Mouse (Mus musculus) midbrain, embryonic 13.5 days (tissue): ENCODE measurements around the gene Olfr1364. TPM values are rescaled to one million over a fixed set of nuclear protein-coding genes. Genes with fewer than 3 reads are reported as not detected.

Experiments used
- ATAC-seq: fragments of 200-750 bp; cut with Nextera tagmentation; 2 replicates; pipeline ENCODE4 v1.8.0; 2017; ENCODE audit warnings: mild to moderate bottlenecking, moderate TSS enrichment, moderate library complexity
- H3K27ac ChIP-seq: fragments of 300-500 bp; sonication (generic); 2 replicates; pipeline ENCODE4 v1.5.1; 2015; ENCODE audit warnings: inconsistent platforms, mild to moderate bottlenecking, moderate library complexity
- H3K27me3 ChIP-seq: fragments of 300-500 bp; sonication (generic); 2 replicates; pipeline ENCODE4 v1.6.1; 2015; ENCODE audit warnings: mild to moderate bottlenecking, inconsistent platforms
- H3K36me3 ChIP-seq: fragments of 300-500 bp; sonication (generic); 2 replicates; pipeline ENCODE4 v1.6.1; 2015; ENCODE audit warnings: mild to moderate bottlenecking, inconsistent platforms
- H3K4me1 ChIP-seq: fragments of 300-500 bp; sonication (generic); replicated peaks from 2 replicates; pipeline ENCODE4 v1.6.1; 2015; ENCODE audit warnings: inconsistent platforms
- H3K4me2 ChIP-seq: fragments of 300-500 bp; sonication (generic); replicated peaks from 2 replicates; pipeline ENCODE4 v1.6.1; 2015; ENCODE audit warnings: moderate library complexity, mild to moderate bottlenecking, inconsistent platforms
- H3K4me3 ChIP-seq: fragments of 300-500 bp; sonication (generic); replicated peaks from 2 replicates; pipeline ENCODE4 v1.5.1; 2015; ENCODE audit warnings: mild to moderate bottlenecking, inconsistent platforms
- H3K9ac ChIP-seq: fragments of 300-500 bp; sonication (generic); replicated peaks from 2 replicates; pipeline ENCODE4 v1.6.1; 2015; ENCODE audit warnings: mild to moderate bottlenecking, inconsistent platforms
- H3K9me3 ChIP-seq: fragments of 300-500 bp; sonication (generic); 2 replicates; pipeline ENCODE4 v1.6.1; 2016; ENCODE audit warnings: mild to moderate bottlenecking, inconsistent platforms
- WGBS: fragments of 180-500 bp; shearing (Covaris S2); methylation state at CpG from one replicate; pipeline ENCODE4 v1.1.7; 2015; 5-methylcytosine and 5-hydroxymethylcytosine counted together
- polyA plus RNA-seq: library from polyadenylated mRNA; unstranded; fragments of >200 nt; fragmentation: Nextera tagmentation; extraction: Ambion mirVana; gene quantifications from 2 replicates; pipeline ENCODE4 v1.2.1, GENCODE M21; 2015

The Olfr1364 gene
- polyA plus RNA-seq: not detected in 2 replicates

GRCm38 (mm10) chr13:21581659-21582058 lies at the start of gene Olfr1364:
Gene Olfr1364 (minus strand): TSS chr13:21581759.
- no peaks in the 10 kb centered on the region for H3K4me1 ChIP-seq
- H3K4me2 ChIP-seq: no peak within 1 kb of the TSS
- no peaks in the 10 kb centered on the region for H3K36me3 ChIP-seq
- H3K27me3 ChIP-seq: no peaks in the 10 kb centered on the region
- ATAC-seq: no peak
- H3K4me3 ChIP-seq: no peak within 1 kb of the TSS
- no peak within 1 kb of the TSS for H3K27ac ChIP-seq
- WGBS: 89% methylated on average over 2 of the region's 2 CpGs
- H3K9me3 ChIP-seq: no peaks in the 10 kb centered on the region
- H3K9ac ChIP-seq: no peak within 1 kb of the TSS

GRCm38 (mm10) chr13:21613922-21614321 lies 32.4 kb upstream of the Olfr1364 start, which contains the start of gene Olfr1362:
Gene Olfr1362 (minus strand): TSS chr13:21614022.
- no peak within 1 kb of the TSS for H3K9ac ChIP-seq
- H3K4me3 ChIP-seq: no peak within 1 kb of the TSS
- H3K4me1 ChIP-seq: no peaks in the 10 kb centered on the region
- ATAC-seq: no peak
- H3K4me2 ChIP-seq: no peak within 1 kb of the TSS
- no peaks in the 10 kb centered on the region for H3K36me3 ChIP-seq
- no peak within 1 kb of the TSS for H3K27ac ChIP-seq
- no peaks in the 10 kb centered on the region for H3K9me3 ChIP-seq
- H3K27me3 ChIP-seq: no peaks in the 10 kb centered on the region

GRCm38 (mm10) chr13:21591618-21592017 lies 10.1 kb upstream of the Olfr1364 start:
- Histone ChIP-seq H3K4me2 (no peak overlapping the region), H3K27ac (no peak overlapping the region), H3K9ac (no peak overlapping the region), H3K9me3 (no peaks in the 10 kb centered on the region), H3K27me3 (no peaks in the 10 kb centered on the region), H3K4me1 (no peaks in the 10 kb centered on the region), H3K4me3 (no peak overlapping the region), H3K36me3 (no peaks in the 10 kb centered on the region)
- ATAC-seq: no peak
- 72% methylated on average over 2 of the region's 2 CpGs for WGBS

- H3K9me3 ChIP-seq: no peaks in the 10 kb centered on the region
- no peak within 1 kb of the TSS for H3K27ac ChIP-seq
- no peak for ATAC-seq
- no peak within 1 kb of the TSS for H3K4me2 ChIP-seq
- no peak within 1 kb of the TSS for H3K9ac ChIP-seq
- no peaks in the 10 kb centered on the region for H3K36me3 ChIP-seq
- no peak within 1 kb of the TSS for H3K4me3 ChIP-seq
- no peaks in the 10 kb centered on the region for H3K27me3 ChIP-seq
- 46% methylated on average over 1 of the region's 1 CpGs for WGBS
- no peaks in the 10 kb centered on the region for H3K4me1 ChIP-seq
Observed at GRCm38 (mm10) chr13:21559793-21560192, 21.8 kb downstream of the Olfr1364 start, which contains the start of gene Olfr1535. Gene Olfr1535 (minus strand): TSS chr13:21559893.

- H3K4me1 ChIP-seq: no peaks in the 10 kb centered on the region
- H3K9ac ChIP-seq: no peak overlapping the region
- H3K27me3 ChIP-seq: no peaks in the 10 kb centered on the region
- no peak overlapping the region for H3K27ac ChIP-seq
- H3K4me2 ChIP-seq: no peak overlapping the region
- no peaks in the 10 kb centered on the region for H3K36me3 ChIP-seq
- no peaks in the 10 kb centered on the region for H3K9me3 ChIP-seq
- ATAC-seq: no peak
- no peak overlapping the region for H3K4me3 ChIP-seq
- 66% methylated on average over 3 of the region's 3 CpGs for WGBS
Observed at GRCm38 (mm10) chr13:21550416-21551110, 31.0 kb downstream of the Olfr1364 start.

GRCm38 (mm10) chr13:21549487-21549886 lies 32.1 kb downstream of the Olfr1364 start:
- H3K36me3 ChIP-seq: no peaks in the 10 kb centered on the region
- no peaks in the 10 kb centered on the region for H3K27me3 ChIP-seq
- H3K27ac ChIP-seq: no peak overlapping the region

GRCm38 (mm10) chr13:21542708-21543107 lies 38.9 kb downstream of the Olfr1364 start, which contains the start of gene Olfr1366:
Gene Olfr1366 (minus strand): TSS chr13:21542808.
- ATAC-seq: no peak
- Histone ChIP-seq H3K27me3 (0 out of 2 replicates have a peak, but pooled peaks cover 5% of the 10 kb centered on the region), H3K9me3 (no peaks in the 10 kb centered on the region; the same call in 1 of the 2 replicates), H3K36me3 (no peaks in the 10 kb centered on the region), H3K9ac (no peak within 1 kb of the TSS), H3K4me1 (no peaks in the 10 kb centered on the region), H3K4me2 (no peak within 1 kb of the TSS), H3K27ac (no peak within 1 kb of the TSS), H3K4me3 (no peak within 1 kb of the TSS)
- 83% methylated on average over 1 of the region's 1 CpGs for WGBS

More at GRCm38 (mm10) chr13:21549487-21549886, 32.1 kb downstream of the Olfr1364 start:
- Histone ChIP-seq H3K4me3 (no peak overlapping the region), H3K9me3 (no peaks in the 10 kb centered on the region), H3K9ac (no peak overlapping the region), H3K4me1 (no peaks in the 10 kb centered on the region), H3K4me2 (no peak overlapping the region)
- 85% methylated on average over 3 of the region's 3 CpGs for WGBS
- no peak for ATAC-seq

- H3K4me3 ChIP-seq: peak within 1 kb of the TSS; percentile 91
- under 1% methylated on average over 39 of the region's 39 CpGs for WGBS
- H3K27me3 ChIP-seq: no peaks in the 10 kb centered on the region
Observed at GRCm38 (mm10) chr13:21530781-21531201, 50.8 kb downstream of the Olfr1364 start, which contains the start of gene Zkscan8. Gene Zkscan8 (minus strand): TSS chr13:21531120.

GRCm38 (mm10) chr13:21530136-21530535 lies 51.4 kb downstream of the Olfr1364 start:
- peak overlapping the region; percentile 65 for H3K4me2 ChIP-seq
- 56% methylated on average over 7 of the region's 7 CpGs for WGBS
- no peak for ATAC-seq

More at GRCm38 (mm10) chr13:21530781-21531201, 50.8 kb downstream of the Olfr1364 start, which contains the start of gene Zkscan8:
- Histone ChIP-seq H3K9ac (peak within 1 kb of the TSS; percentile 94), H3K27ac (peak within 1 kb of the TSS; percentile 91), H3K4me1 (peaks cover 10% of the 10 kb centered on the region), H3K9me3 (no peaks in the 10 kb centered on the region), H3K4me2 (peak within 1 kb of the TSS; percentile 65), H3K36me3 (peaks cover 10% of the 10 kb centered on the region)
- ATAC-seq: peak; percentile 100

More at GRCm38 (mm10) chr13:21530136-21530535, 51.4 kb downstream of the Olfr1364 start:
- Histone ChIP-seq H3K9me3 (no peaks in the 10 kb centered on the region), H3K4me1 (peaks cover 10% of the 10 kb centered on the region), H3K9ac (no peak overlapping the region), H3K27me3 (no peaks in the 10 kb centered on the region), H3K27ac (no peak overlapping the region), H3K4me3 (peak overlapping the region; percentile 91), H3K36me3 (peaks cover 14% of the 10 kb centered on the region)

Other genes starting within 250 kb of the Olfr1364 start
- not detected in 2 replicates for gene Olfr1367, start 234.8 kb downstream of the Olfr1364 start, polyA plus RNA-seq
- gene Zscan12, start 218.9 kb downstream of the Olfr1364 start, polyA plus RNA-seq: 15.5 and 16.8 TPM in 2 replicates
- 94.9 and 95.7 TPM in 2 replicates for gene Zkscan3, start 179.0 kb downstream of the Olfr1364 start, polyA plus RNA-seq
- 4.5 and 5.8 TPM in 2 replicates for gene Pgbd1, start 140.7 kb downstream of the Olfr1364 start, polyA plus RNA-seq
- 25.8 and 25.9 TPM in 2 replicates for gene Zscan26, start 128.0 kb downstream of the Olfr1364 start, polyA plus RNA-seq
- gene Nkapl, start 113.2 kb downstream of the Olfr1364 start, polyA plus RNA-seq: 3.8 and 4.1 TPM in 2 replicates
- 9.4 and 9.5 TPM in 2 replicates for gene Zkscan4, start 102.9 kb downstream of the Olfr1364 start, polyA plus RNA-seq
- 3.7 TPM in 1 of 2 replicates, not detected in the other for gene Gm10065, start 102.3 kb downstream of the Olfr1364 start, polyA plus RNA-seq
- gene AK157302, start 86.5 kb downstream of the Olfr1364 start, polyA plus RNA-seq: 0.46 and 0.57 TPM in 2 replicates
- 5.9 and 7.4 TPM in 2 replicates for gene Gm11273, start 80.3 kb downstream of the Olfr1364 start, polyA plus RNA-seq
- gene Zkscan8, start 50.6 kb downstream of the Olfr1364 start, polyA plus RNA-seq: 6.7 and 7.1 TPM in 2 replicates
- gene Olfr1366, start 39.0 kb downstream of the Olfr1364 start, polyA plus RNA-seq: 0.17 and 0.23 TPM in 2 replicates
- gene Olfr1535, start 21.9 kb downstream of the Olfr1364 start, polyA plus RNA-seq: 0.05 TPM in 1 of 2 replicates, not detected in the other
- not detected in 2 replicates for gene Olfr1362, start 32.3 kb upstream of the Olfr1364 start, polyA plus RNA-seq
- 0.05 TPM in 1 of 2 replicates, not detected in the other for gene Olfr11, start 60.8 kb upstream of the Olfr1364 start, polyA plus RNA-seq
- gene Olfr1361, start 81.6 kb upstream of the Olfr1364 start, polyA plus RNA-seq: not detected in 2 replicates
- gene Olfr1360, start 95.6 kb upstream of the Olfr1364 start, polyA plus RNA-seq: not detected in 2 replicates
- gene Olfr1359, start 116.4 kb upstream of the Olfr1364 start, polyA plus RNA-seq: not detected in 2 replicates
- 1.8 TPM in 1 of 2 replicates, not detected in the other for gene Hist1h2bl, start 134.4 kb upstream of the Olfr1364 start, polyA plus RNA-seq
- gene Hist1h2ai, start 134.7 kb upstream of the Olfr1364 start, polyA plus RNA-seq: 12.9 and 37.4 TPM in 2 replicates
- gene Hist1h3h, start 135.9 kb upstream of the Olfr1364 start, polyA plus RNA-seq: 10.8 and 11.5 TPM in 2 replicates
- gene Hist1h2bm, start 140.3 kb upstream of the Olfr1364 start, polyA plus RNA-seq: 3.7 and 4.2 TPM in 2 replicates
- gene Hist1h4j, start 153.3 kb upstream of the Olfr1364 start, polyA plus RNA-seq: 0.82 and 1.0 TPM in 2 replicates
- gene Hist1h4k, start 168.7 kb upstream of the Olfr1364 start, polyA plus RNA-seq: 1.1 and 3.0 TPM in 2 replicates
- gene Hist1h2ak, start 172.1 kb upstream of the Olfr1364 start, polyA plus RNA-seq: 22.2 and 26.2 TPM in 2 replicates
- 2.5 and 6.7 TPM in 2 replicates for gene Hist1h2bn, start 172.4 kb upstream of the Olfr1364 start, polyA plus RNA-seq
- 11.8 and 15.6 TPM in 2 replicates for gene Hist1h1b, start 198.9 kb upstream of the Olfr1364 start, polyA plus RNA-seq
- 79.2 and 91.2 TPM in 2 replicates for gene Hist1h3i, start 201.6 kb upstream of the Olfr1364 start, polyA plus RNA-seq
- 8.5 TPM in 1 of 2 replicates, not detected in the other for gene Hist1h2an, start 205.5 kb upstream of the Olfr1364 start, polyA plus RNA-seq
- 0.66 and 1.7 TPM in 2 replicates for gene Hist1h2bp, start 205.7 kb upstream of the Olfr1364 start, polyA plus RNA-seq
- gene Hist1h2bq, start 228.4 kb upstream of the Olfr1364 start, polyA plus RNA-seq: 11.1 and 13.1 TPM in 2 replicates
- not detected in 2 replicates for gene Hist1h2ao, start 228.7 kb upstream of the Olfr1364 start, polyA plus RNA-seq
- gene Hist1h4m, start 230.0 kb upstream of the Olfr1364 start, polyA plus RNA-seq: not detected in 2 replicates